Mouse (Mus musculus) heart, postnatal 25 days (tissue): Measurements from ENCODE around the gene Adamts8. TPM values are rescaled to one million over a fixed set of nuclear protein-coding genes. Genes with fewer than 3 reads are reported as not detected.

Experiments
- DNase-seq: peaks from one replicate; pipeline ENCODE4 v3.0.0; 2022; ENCODE audit warnings: low spot score
- intact Hi-C: fragments of 180-260 bp; cut with DNase I; formaldehyde crosslinking; loops from one replicate; pipeline ENCODE4 v1.15.1; 2025
- total RNA-seq, 2 experiments: library from RNA; stranded (reverse); gene quantifications; 2 replicates each; pipeline ENCODE4 v1.2.3; 2021

Gene Adamts8
- total RNA-seq, 2 experiments from 2014 or later, result 3.7 to 6.0 TPM

- no peak for DNase-seq
- intact Hi-C loops, result no loop called here
Measured at GRCm38 (mm10) chr9:30968130-30968529, 25.8 kb downstream of the Adamts8 start.

GRCm38 (mm10) chr9:30970001-30970400 lies 27.6 kb downstream of the Adamts8 start:
- intact Hi-C loops, result no loop called here
- DNase-seq, result no peak

GRCm38 (mm10) chr9:30971967-30972366 lies 29.6 kb downstream of the Adamts8 start:
- DNase-seq, result no peak
- intact Hi-C loops, result no loop called here

- peak; percentile 21 for DNase-seq
- intact Hi-C loops, result no loop called here
Measured at GRCm38 (mm10) chr9:30976339-30977023, 34.1 kb downstream of the Adamts8 start.

DNA sequence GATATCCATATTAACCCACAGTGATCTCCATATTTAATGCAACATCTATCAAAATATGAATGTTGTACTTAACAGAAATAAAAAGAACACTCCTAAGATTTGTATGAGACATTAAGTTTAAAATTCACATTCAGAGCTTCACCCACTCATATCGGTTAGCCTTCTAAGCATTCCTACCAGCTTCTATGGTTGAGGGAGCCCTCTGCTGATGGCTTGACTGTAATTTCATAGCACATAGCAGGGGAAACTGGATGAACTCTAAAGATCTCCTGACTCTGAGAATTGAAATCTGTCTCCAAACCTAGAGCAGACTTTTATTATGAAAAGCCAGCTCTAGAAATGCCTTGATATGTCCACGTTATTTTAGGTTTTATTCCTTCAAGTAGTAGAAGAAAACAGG lies 38.1 kb downstream of the Adamts8 start:
- intact Hi-C loops, result no loop called here
- no peak for DNase-seq

GRCm38 (mm10) chr9:30985782-30986181 lies 43.4 kb downstream of the Adamts8 start:
- DNase-seq, result no peak
- intact Hi-C loops, result no loop called here

GRCm38 (mm10) chr9:30993106-30993505 lies 50.7 kb downstream of the Adamts8 start:
- intact Hi-C loops, result no loop called here
- no peak for DNase-seq

GRCm38 (mm10) chr9:30996590-30997562 lies 54.5 kb downstream of the Adamts8 start:
- intact Hi-C loops, result no loop called here
- DNase-seq, result no peak

GRCm38 (mm10) chr9:31000641-31001040 lies 58.3 kb downstream of the Adamts8 start:
- DNase-seq, result no peak
- intact Hi-C loops, result no loop called here

DNA sequence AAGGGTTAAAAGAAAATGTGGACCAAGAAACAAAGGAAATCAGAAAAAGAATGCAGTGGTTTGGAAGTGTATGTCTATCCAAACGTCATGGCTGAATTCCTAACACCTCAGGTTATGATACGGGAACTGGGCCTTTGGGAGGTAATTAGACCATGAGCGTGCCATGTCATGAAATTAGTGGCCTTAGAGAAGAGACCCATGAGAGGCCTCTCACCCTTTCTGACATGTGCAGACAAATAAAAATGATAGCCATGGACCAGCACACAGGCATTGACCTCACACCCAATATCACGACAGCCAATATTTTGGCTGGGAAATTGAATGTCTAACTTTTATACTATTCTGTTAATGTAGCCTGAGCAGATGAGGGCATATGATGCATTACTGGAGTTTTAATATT lies 60.2 kb downstream of the Adamts8 start:
- intact Hi-C loops, result no loop called here
- no peak for DNase-seq

DNA sequence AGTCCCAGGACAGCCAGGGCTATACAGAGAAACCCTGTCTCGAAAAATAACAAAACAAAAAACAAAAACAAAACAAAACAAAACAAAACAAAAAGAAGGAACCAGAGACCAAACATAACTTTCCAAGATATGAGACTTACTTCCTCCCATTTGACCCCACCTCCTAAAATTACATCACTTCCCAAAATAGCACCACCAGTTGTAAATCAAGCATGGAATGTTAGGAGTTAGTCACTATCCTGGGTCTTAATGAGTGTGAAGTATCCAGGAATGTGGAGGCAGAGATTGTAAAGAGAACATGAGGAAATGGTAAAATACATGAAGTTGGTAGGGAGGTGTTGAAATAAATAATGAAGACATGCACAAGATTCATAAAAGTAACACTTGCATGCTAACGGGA lies 67.0 kb downstream of the Adamts8 start:
- intact Hi-C loops, result no loop called here
- no peak for DNase-seq

- intact Hi-C loops, result no loop called here
- no peak for DNase-seq
Measured at GRCm38 (mm10) chr9:31010040-31010439, 67.7 kb downstream of the Adamts8 start.

- intact Hi-C loops, result no loop called here
- DNase-seq, result no peak
Measured at GRCm38 (mm10) chr9:31010749-31011148, 68.4 kb downstream of the Adamts8 start.

- intact Hi-C loops, result no loop called here
- DNase-seq, result no peak
Measured at GRCm38 (mm10) chr9:31011533-31011932, 69.2 kb downstream of the Adamts8 start.

- DNase-seq, result no peak
- intact Hi-C loops, result no loop called here
Measured at GRCm38 (mm10) chr9:31012674-31013073, 70.3 kb downstream of the Adamts8 start.

DNA sequence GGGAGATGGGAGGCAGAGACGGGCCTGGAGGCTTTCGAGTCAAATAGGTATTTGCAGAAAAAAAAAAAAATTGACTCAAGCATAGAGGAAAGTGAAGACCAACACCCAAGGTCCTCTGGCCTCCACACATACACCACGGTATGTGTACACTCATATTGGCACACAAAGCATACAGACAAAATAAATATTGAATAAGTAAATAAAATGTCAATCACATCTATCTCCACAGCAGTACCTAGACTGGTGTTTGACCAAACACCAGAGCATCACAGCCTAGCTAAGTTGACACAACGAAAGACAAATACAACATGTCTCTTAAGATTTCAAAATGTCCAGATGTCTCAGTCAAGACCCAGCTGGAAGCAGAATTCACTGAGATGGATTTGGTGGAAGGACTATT lies 71.1 kb downstream of the Adamts8 start:
- DNase-seq, result no peak
- intact Hi-C loops, result no loop called here

Other genes with a start within 250 kb of the Adamts8 start
- gene Adamts15, start 20.1 kb upstream of the Adamts8 start, total RNA-seq, result 10 to 100 TPM in 1 of 2 experiments, 1 to 10 TPM in 1; 8.3 to 10.6 TPM
- 10 to 100 TPM; 28.3 to 35.8 TPM for gene Zbtb44, start 88.1 kb downstream of the Adamts8 start, total RNA-seq
- under 1 TPM; 0.18 to 0.22 TPM for gene St14, start 189.3 kb downstream of the Adamts8 start, total RNA-seq